Mouse (Mus musculus) limb, embryonic 11.5 days (tissue): ENCODE data around the gene Prss33. TPM values are rescaled to one million over a fixed set of nuclear protein-coding genes. Genes with fewer than 3 reads are reported as not detected.
A peak's percentile ranks its signal among the peaks of the same experiment; 100 is the strongest.

Source experiments
- ATAC-seq: fragments of 200-750 bp; cut with Nextera tagmentation; 2 replicates; pipeline ENCODE4 v1.8.0; 2017; ENCODE audit warnings: low read depth; ENCODE audit not compliant: insufficient number of reproducible peaks, low FRiP score, low TSS enrichment
- DNase-seq: peaks from one replicate; pipeline ENCODE4 v3.0.0-alpha.2; 2015; ENCODE audit warnings: low spot score
- H3K27ac ChIP-seq: fragments of 300-500 bp; sonication (generic); replicated peaks from 2 replicates; pipeline ENCODE4 v1.5.1; 2014; ENCODE audit warnings: low read depth, mild to moderate bottlenecking, low read length
- H3K27me3 ChIP-seq: fragments of 300-500 bp; sonication (generic); 2 replicates; pipeline ENCODE4 v1.6.1; 2014; ENCODE audit warnings: mild to moderate bottlenecking, low read length, mixed read lengths; ENCODE audit not compliant: control insufficient read depth, insufficient read depth
- H3K36me3 ChIP-seq: fragments of 300-500 bp; sonication (generic); 2 replicates; pipeline ENCODE4 v1.6.1; 2014; ENCODE audit warnings: mild to moderate bottlenecking, low read length, moderate library complexity, mixed read lengths; ENCODE audit not compliant: control insufficient read depth, insufficient read depth
- H3K4me1 ChIP-seq: fragments of 300-500 bp; sonication (generic); 2 replicates; pipeline ENCODE4 v1.6.1; 2014; ENCODE audit warnings: low read length, mixed read lengths; ENCODE audit not compliant: control insufficient read depth, insufficient read depth
- H3K4me2 ChIP-seq: fragments of 300-500 bp; sonication (generic); 2 replicates; pipeline ENCODE4 v1.6.1; 2014; ENCODE audit warnings: low read depth, mild to moderate bottlenecking, moderate library complexity; ENCODE audit not compliant: severe bottlenecking
- H3K4me3 ChIP-seq: fragments of 300-500 bp; sonication (generic); 2 replicates; pipeline ENCODE4 v1.5.1; 2014; ENCODE audit warnings: low read depth, low read length
- H3K9ac ChIP-seq: fragments of 300-500 bp; sonication (generic); 2 replicates; pipeline ENCODE4 v1.6.1; 2014; ENCODE audit warnings: mild to moderate bottlenecking, low read length
- H3K9me3 ChIP-seq: fragments of 300-500 bp; sonication (generic); 2 replicates; pipeline ENCODE4 v1.6.1; 2016; ENCODE audit warnings: low read length; ENCODE audit not compliant: control insufficient read depth
- WGBS: fragments of 180-500 bp; shearing (Covaris S2); extraction: QIAGEN DNeasy Blood & Tissue Kit; methylation state at CpG from one replicate; pipeline ENCODE4 v1.1.7; 2014; 5-methylcytosine and 5-hydroxymethylcytosine counted together
- polyA plus RNA-seq: library from polyadenylated mRNA; unstranded; fragments of >200 nt; fragmentation: Nextera tagmentation; extraction: Ambion mirVana; gene quantifications from 2 replicates; pipeline ENCODE4 v1.2.1, GENCODE M21; 2014

The Prss33 gene
- polyA plus RNA-seq, 1 experiment from 2014 or later = not detected

DNA sequence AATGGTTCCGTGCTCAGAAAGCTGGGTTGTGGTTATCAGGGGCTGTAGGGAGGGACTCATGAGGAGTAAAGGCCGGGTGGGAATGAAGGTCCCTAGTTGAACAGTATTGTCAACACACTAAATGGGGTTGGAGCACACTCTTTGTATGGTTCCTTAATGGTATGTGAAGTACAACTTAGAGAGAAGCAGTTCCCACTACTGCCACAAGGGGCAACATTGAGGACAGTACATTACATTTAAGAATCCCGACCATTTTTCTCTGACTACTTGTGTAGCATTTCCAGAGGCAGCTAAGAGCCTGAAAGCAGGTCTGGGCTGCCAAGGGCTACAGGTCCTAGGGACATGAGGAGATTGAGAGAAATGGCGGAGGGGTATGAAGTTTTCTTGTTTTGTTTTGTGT is 5.3 kb upstream of the Prss33 start:
- H3K27me3 ChIP-seq = no peaks in the 10 kb centered on the region
- H3K27ac ChIP-seq = no peak overlapping the region
- no peaks in the 10 kb centered on the region for H3K36me3 ChIP-seq
- ATAC-seq (no peak), DNase-seq (peak; percentile 77)
- no peak overlapping the region for H3K4me3 ChIP-seq
- H3K4me2 ChIP-seq = no peak overlapping the region
- 34% methylated on average over 4 of the region's 4 CpGs for WGBS
- no peaks in the 10 kb centered on the region; the same call in 1 of the 2 replicates for H3K9me3 ChIP-seq
- H3K4me1 ChIP-seq = no peaks in the 10 kb centered on the region
- H3K9ac ChIP-seq = no peak overlapping the region

DNA sequence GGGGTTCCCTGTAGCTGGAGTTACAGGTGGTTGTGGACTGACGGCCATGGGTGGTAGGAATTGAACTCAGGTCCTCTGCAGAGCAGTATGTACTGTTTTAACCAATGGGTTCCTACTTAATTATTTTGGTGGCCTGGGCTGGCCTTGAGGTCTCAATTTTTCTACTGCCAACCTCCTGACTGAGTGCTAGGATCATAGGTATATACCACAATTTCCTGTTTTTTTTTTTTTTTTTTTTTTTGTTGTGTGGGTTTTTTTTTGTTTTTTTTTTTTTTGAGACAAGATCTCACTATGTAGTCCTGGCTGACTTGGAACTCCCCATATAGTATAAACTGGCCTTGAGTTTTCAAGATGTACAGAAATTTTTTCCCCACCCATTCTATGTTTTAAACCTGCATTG is 4.7 kb downstream of the Prss33 start:
- H3K9ac ChIP-seq = no peak overlapping the region
- peaks cover 2% of the 10 kb centered on the region; the same call in 1 of the 2 replicates for H3K27me3 ChIP-seq
- H3K4me2 ChIP-seq = no peak overlapping the region
- peaks cover 3% of the 10 kb centered on the region; the same call in 1 of the 2 replicates for H3K4me1 ChIP-seq
- no peak overlapping the region for H3K4me3 ChIP-seq
- 90% methylated on average over 1 of the region's 1 CpGs for WGBS
- H3K9me3 ChIP-seq = no peaks in the 10 kb centered on the region
- DNase-seq (no peak), ATAC-seq (no peak)
- H3K36me3 ChIP-seq = peaks cover 2% of the 10 kb centered on the region; the same call in 1 of the 2 replicates
- H3K27ac ChIP-seq = no peak overlapping the region

DNA sequence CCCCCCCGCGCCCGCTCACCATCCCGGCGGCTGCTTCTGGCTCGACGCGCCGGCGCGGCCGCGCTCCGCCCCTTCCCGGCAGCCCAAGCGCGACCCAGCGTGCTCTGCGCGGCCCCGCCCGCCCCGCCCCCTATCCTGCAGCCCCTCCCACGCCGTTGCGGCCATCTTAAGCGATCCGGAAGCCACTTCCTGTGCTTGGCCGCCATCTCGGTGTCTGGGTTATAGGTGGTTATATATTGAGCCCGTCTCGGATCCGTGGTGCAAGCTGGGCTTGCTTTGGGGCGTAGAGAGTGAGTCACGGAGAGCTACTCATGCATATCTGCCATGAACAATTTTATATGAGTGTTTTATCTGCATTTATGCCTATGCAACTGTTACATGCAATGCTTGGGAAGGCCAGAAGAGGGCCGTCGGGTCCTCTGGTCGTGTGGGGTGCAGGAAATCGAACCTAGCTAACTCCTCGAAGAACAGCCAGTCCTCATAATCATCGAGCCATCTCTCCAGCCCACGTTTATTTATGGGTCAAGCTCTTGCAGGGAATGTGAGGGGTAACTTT is 6.7 kb downstream of the Prss33 start, which contains the start of gene Elob:
Gene Elob, minus strand, starts transcription at position 73 of the 556 bp plus-strand sequence.
- DNase-seq (peak; percentile 88), ATAC-seq (peak; percentile 92)
- H3K4me3 ChIP-seq = peak within 1 kb of the TSS; percentile 81
- H3K4me2 ChIP-seq = peak within 1 kb of the TSS; percentile 84
- H3K4me1 ChIP-seq = peaks cover 5% of the 10 kb centered on the region; the same call in 1 of the 2 replicates
- 1% methylated on average over 31 of the region's 42 CpGs for WGBS
- H3K27me3 ChIP-seq = no peaks in the 10 kb centered on the region
- peaks cover 6% of the 10 kb centered on the region for H3K36me3 ChIP-seq
- peak within 1 kb of the TSS; percentile 83 for H3K27ac ChIP-seq
- no peaks in the 10 kb centered on the region for H3K9me3 ChIP-seq
- H3K9ac ChIP-seq = peak within 1 kb of the TSS; percentile 82

- DNase-seq (peak; percentile 79), ATAC-seq (peak; percentile 71; the same call in 1 of the 2 replicates)
- under 1% methylated on average over 47 of the region's 47 CpGs for WGBS
- no peaks in the 10 kb centered on the region for H3K9me3 ChIP-seq
- peaks cover 12% of the 10 kb centered on the region for H3K36me3 ChIP-seq
- H3K4me1 ChIP-seq = peaks cover 5% of the 10 kb centered on the region; the same call in 1 of the 2 replicates
- peak overlapping the region; percentile 81 for H3K4me3 ChIP-seq
- peak overlapping the region; percentile 84 for H3K4me2 ChIP-seq
- peak overlapping the region; percentile 82 for H3K9ac ChIP-seq
- no peaks in the 10 kb centered on the region for H3K27me3 ChIP-seq
- H3K27ac ChIP-seq = peak overlapping the region; percentile 83
Observed at GRCm38 (mm10) chr17:23828271-23829001, 7.4 kb downstream of the Prss33 start.

- no peak for DNase-seq
- Histone ChIP-seq H3K4me1 (peaks cover 5% of the 10 kb centered on the region; the same call in 1 of the 2 replicates), H3K9me3 (no peaks in the 10 kb centered on the region), H3K4me3 (no peak overlapping the region), H3K36me3 (peaks cover 38% of the 10 kb centered on the region), H3K4me2 (no peak overlapping the region), H3K9ac (no peak overlapping the region), H3K27ac (no peak overlapping the region), H3K27me3 (no peaks in the 10 kb centered on the region)
- WGBS = 80% methylated on average over 4 of the region's 4 CpGs
- no peak for ATAC-seq
Observed at GRCm38 (mm10) chr17:23825591-23825990, 10.3 kb downstream of the Prss33 start.

DNA sequence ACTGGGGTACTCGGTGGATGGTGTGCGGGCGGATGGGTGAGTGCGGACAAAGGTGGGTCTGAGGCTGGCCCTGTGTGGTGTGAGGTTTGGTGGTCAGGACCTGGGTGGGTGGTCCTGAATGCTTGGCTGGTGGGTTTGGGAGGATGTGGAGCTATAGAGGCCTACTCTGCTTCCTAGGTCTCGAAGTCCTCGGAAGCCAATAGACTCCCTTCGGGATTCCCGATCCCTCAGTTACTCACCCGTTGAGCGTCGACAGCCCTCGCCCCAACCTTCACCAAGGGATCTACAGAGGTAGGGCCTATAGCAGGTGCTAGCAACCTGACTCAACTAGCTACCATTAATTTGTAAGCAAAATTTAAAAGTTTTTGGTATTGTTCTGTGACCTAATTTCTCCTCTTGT is 12.2 kb downstream of the Prss33 start:
- peaks cover 57% of the 10 kb centered on the region for H3K36me3 ChIP-seq
- DNase-seq (no peak), ATAC-seq (no peak)
- no peak overlapping the region for H3K27ac ChIP-seq
- 91% methylated on average over 12 of the region's 12 CpGs for WGBS
- H3K4me3 ChIP-seq = no peak overlapping the region
- H3K4me1 ChIP-seq = peaks cover 5% of the 10 kb centered on the region; the same call in 1 of the 2 replicates
- no peak overlapping the region for H3K9ac ChIP-seq
- peaks cover 3% of the 10 kb centered on the region; the same call in 1 of the 2 replicates for H3K9me3 ChIP-seq
- no peaks in the 10 kb centered on the region for H3K27me3 ChIP-seq
- H3K4me2 ChIP-seq = no peak overlapping the region

DNA sequence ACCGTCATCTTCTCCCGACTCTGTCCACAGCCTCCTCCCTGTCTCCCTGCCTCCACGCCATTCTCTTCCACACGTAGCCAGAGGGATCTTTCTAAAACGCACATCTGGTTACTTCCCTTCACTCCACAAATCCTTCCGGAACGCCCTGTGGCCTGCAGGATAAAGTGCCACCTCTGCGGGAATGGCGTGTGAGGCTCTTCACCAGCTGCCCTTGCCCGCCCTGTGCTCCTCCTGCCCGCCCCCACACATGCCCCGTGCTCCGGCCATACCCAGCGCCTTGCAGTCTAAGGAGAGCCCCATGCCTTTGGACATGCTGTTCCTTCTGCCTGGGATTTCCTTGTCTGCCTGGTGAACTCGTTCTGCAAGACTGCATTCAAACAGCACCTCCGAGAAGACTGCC is 12.8 kb downstream of the Prss33 start:
- Histone ChIP-seq H3K9me3 (peaks cover 3% of the 10 kb centered on the region; the same call in 1 of the 2 replicates), H3K36me3 (peaks cover 63% of the 10 kb centered on the region), H3K4me2 (no peak overlapping the region), H3K9ac (no peak overlapping the region), H3K27me3 (no peaks in the 10 kb centered on the region), H3K27ac (no peak overlapping the region), H3K4me3 (no peak overlapping the region), H3K4me1 (peaks cover 5% of the 10 kb centered on the region; the same call in 1 of the 2 replicates)
- no peak for DNase-seq
- WGBS = 86% methylated on average over 16 of the region's 16 CpGs
- ATAC-seq = no peak

DNA sequence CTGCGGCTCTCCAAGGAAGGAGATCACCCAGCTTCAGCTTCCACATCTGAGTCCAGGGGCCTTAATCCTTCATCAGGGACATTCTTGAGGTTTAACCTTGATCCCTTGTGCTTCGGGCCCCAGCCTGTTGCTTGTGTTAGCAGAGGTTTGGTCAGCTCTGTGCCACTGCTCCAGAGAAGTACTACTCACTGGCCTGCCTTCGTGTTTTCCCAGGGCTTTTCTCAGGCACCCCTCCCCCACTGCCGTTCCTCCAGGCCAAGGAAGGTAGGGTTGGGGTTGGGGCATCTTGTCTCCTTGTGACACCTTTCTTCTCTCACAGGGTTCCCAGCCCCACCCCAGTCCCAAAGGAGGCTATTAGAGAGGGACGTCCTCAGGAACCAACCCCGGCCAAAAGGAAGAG is 13.8 kb downstream of the Prss33 start:
- DNase-seq (peak; percentile 24), ATAC-seq (no peak)
- 86% methylated on average over 6 of the region's 6 CpGs for WGBS

More for the DNA sequence above, 13.8 kb downstream of the Prss33 start:
- Histone ChIP-seq H3K4me3 (no peak overlapping the region), H3K36me3 (peaks cover 73% of the 10 kb centered on the region), H3K27ac (no peak overlapping the region), H3K27me3 (no peaks in the 10 kb centered on the region), H3K9ac (no peak overlapping the region), H3K4me2 (no peak overlapping the region), H3K9me3 (peaks cover 3% of the 10 kb centered on the region; the same call in 1 of the 2 replicates), H3K4me1 (0 out of 2 replicates have a peak, but pooled peaks cover 3% of the 10 kb centered on the region)
